Mouse (Mus musculus) limb, embryonic 15.5 days (tissue): ENCODE measurements around the gene Ttll13. TPM values are rescaled to one million over a fixed set of nuclear protein-coding genes. Genes with fewer than 3 reads are reported as not detected.

Experiments
- ATAC-seq: fragments of 200-750 bp; cut with Nextera tagmentation; 2 replicates; pipeline ENCODE4 v1.8.0; 2017; ENCODE audit warnings: low read depth, moderate TSS enrichment; ENCODE audit not compliant: insufficient number of reproducible peaks, low FRiP score, low TSS enrichment
- H3K27ac ChIP-seq: fragments of 300-500 bp; sonication (generic); 2 replicates; pipeline ENCODE4 v1.5.1; 2015; ENCODE audit warnings: moderate library complexity, mild to moderate bottlenecking, inconsistent platforms
- H3K27me3 ChIP-seq: fragments of 300-500 bp; sonication (generic); 2 replicates; pipeline ENCODE4 v1.6.1; 2015; ENCODE audit warnings: inconsistent platforms
- H3K36me3 ChIP-seq: fragments of 300-500 bp; sonication (generic); 2 replicates; pipeline ENCODE4 v1.6.1; 2015; ENCODE audit warnings: inconsistent platforms
- H3K4me1 ChIP-seq: fragments of 300-500 bp; sonication (generic); 2 replicates; pipeline ENCODE4 v1.6.1; 2015; ENCODE audit warnings: inconsistent platforms
- H3K4me2 ChIP-seq: fragments of 300-500 bp; sonication (generic); 2 replicates; pipeline ENCODE4 v1.6.1; 2015; ENCODE audit warnings: mild to moderate bottlenecking, inconsistent platforms
- H3K4me3 ChIP-seq: fragments of 300-500 bp; sonication (generic); 2 replicates; pipeline ENCODE4 v1.5.1; 2015; ENCODE audit warnings: mild to moderate bottlenecking, inconsistent platforms
- H3K9ac ChIP-seq: fragments of 300-500 bp; sonication (generic); 2 replicates; pipeline ENCODE4 v1.6.1; 2015; ENCODE audit warnings: inconsistent platforms
- H3K9me3 ChIP-seq: fragments of 300-500 bp; sonication (generic); 2 replicates; pipeline ENCODE4 v1.6.1; 2016; ENCODE audit warnings: inconsistent platforms
- WGBS: fragments of 180-500 bp; shearing (Covaris S2); methylation state at CpG from one replicate; pipeline ENCODE4 v1.1.7; 2015; 5-methylcytosine and 5-hydroxymethylcytosine counted together
- polyA plus RNA-seq: library from polyadenylated mRNA; unstranded; fragments of >200 nt; fragmentation: Nextera tagmentation; extraction: Ambion mirVana; gene quantifications from 2 replicates; pipeline ENCODE4 v1.2.1, GENCODE M21; 2015

Gene Ttll13
- 0.73 and 1.1 TPM in 2 replicates for polyA plus RNA-seq

- WGBS: under 1% methylated on average over 48 of the region's 48 CpGs
- peaks cover 3% of the 10 kb centered on the region; the same call in 1 of the 2 replicates for H3K36me3 ChIP-seq
- H3K4me2 ChIP-seq: peak within 1 kb of the TSS; percentile 68
- no peaks in the 10 kb centered on the region for H3K9me3 ChIP-seq
- H3K27ac ChIP-seq: peak within 1 kb of the TSS; percentile 74
- 0 out of 2 replicates have a peak, but pooled peaks cover 2% of the 10 kb centered on the region for H3K4me1 ChIP-seq
- H3K27me3 ChIP-seq: no peaks in the 10 kb centered on the region
- ATAC-seq: peak; percentile 96
- peak within 1 kb of the TSS; percentile 66 for H3K4me3 ChIP-seq
- peak within 1 kb of the TSS; percentile 44 for H3K9ac ChIP-seq
These were observed at the start of gene Ttll13 for GRCm38 (mm10) chr7:80246148-80246721. Gene Ttll13, plus strand, starts transcription at chr7:80246376.

GRCm38 (mm10) chr7:80197371-80197770 lies 48.8 kb upstream of the Ttll13 start:
- peaks cover 57% of the 10 kb centered on the region for H3K4me1 ChIP-seq
- 27% methylated on average over 4 of the region's 4 CpGs for WGBS
- no peaks in the 10 kb centered on the region for H3K27me3 ChIP-seq
- H3K4me2 ChIP-seq: peak overlapping the region; percentile 82
- no peak overlapping the region for H3K9ac ChIP-seq
- peak overlapping the region; percentile 95 for H3K27ac ChIP-seq
- peak overlapping the region; percentile 81 for H3K4me3 ChIP-seq
- no peaks in the 10 kb centered on the region for H3K36me3 ChIP-seq
- ATAC-seq: no peak
- H3K9me3 ChIP-seq: no peaks in the 10 kb centered on the region

GRCm38 (mm10) chr7:80197941-80198778 lies 48.0 kb upstream of the Ttll13 start:
- Histone ChIP-seq H3K36me3 (no peaks in the 10 kb centered on the region), H3K9ac (peak overlapping the region; percentile 82), H3K27me3 (no peaks in the 10 kb centered on the region), H3K4me2 (peak overlapping the region; percentile 82), H3K27ac (peak overlapping the region; percentile 95), H3K4me1 (peaks cover 58% of the 10 kb centered on the region), H3K9me3 (no peaks in the 10 kb centered on the region), H3K4me3 (peak overlapping the region; percentile 81)
- peak; percentile 92 for ATAC-seq
- under 1% methylated on average over 52 of the region's 74 CpGs for WGBS

- Histone ChIP-seq H3K36me3 (no peaks in the 10 kb centered on the region), H3K4me3 (peak overlapping the region; percentile 81), H3K9me3 (no peaks in the 10 kb centered on the region), H3K9ac (peak overlapping the region; percentile 82), H3K4me1 (peaks cover 61% of the 10 kb centered on the region), H3K27me3 (no peaks in the 10 kb centered on the region), H3K27ac (peak overlapping the region; percentile 95), H3K4me2 (peak overlapping the region; percentile 82)
- WGBS: 0% methylated on average over 11 of the region's 11 CpGs
- no peak for ATAC-seq
These were observed 47.3 kb upstream of the Ttll13 start for GRCm38 (mm10) chr7:80198863-80199262.

GRCm38 (mm10) chr7:80199286-80199685 lies 46.9 kb upstream of the Ttll13 start:
- Histone ChIP-seq H3K9ac (peak overlapping the region; percentile 82), H3K36me3 (no peaks in the 10 kb centered on the region), H3K4me1 (peaks cover 60% of the 10 kb centered on the region), H3K4me3 (peak overlapping the region; percentile 81), H3K27me3 (no peaks in the 10 kb centered on the region), H3K9me3 (no peaks in the 10 kb centered on the region), H3K4me2 (peak overlapping the region; percentile 82), H3K27ac (peak overlapping the region; percentile 95)
- WGBS: 16% methylated on average over 6 of the region's 6 CpGs
- no peak for ATAC-seq

- H3K9ac ChIP-seq: peak overlapping the region; percentile 82; the same call in 1 of the 2 replicates
- no peaks in the 10 kb centered on the region for H3K9me3 ChIP-seq
- no peaks in the 10 kb centered on the region for H3K36me3 ChIP-seq
- ATAC-seq: no peak
- WGBS: 66% methylated on average over 11 of the region's 11 CpGs
- H3K4me2 ChIP-seq: peak overlapping the region; percentile 82
- H3K27me3 ChIP-seq: no peaks in the 10 kb centered on the region
- peaks cover 59% of the 10 kb centered on the region for H3K4me1 ChIP-seq
- peak overlapping the region; percentile 81 for H3K4me3 ChIP-seq
- H3K27ac ChIP-seq: no peak overlapping the region
These were observed 46.2 kb upstream of the Ttll13 start for GRCm38 (mm10) chr7:80199851-80200587.

- H3K9ac ChIP-seq: no peak overlapping the region
- H3K27me3 ChIP-seq: no peaks in the 10 kb centered on the region
- no peak overlapping the region for H3K27ac ChIP-seq
- H3K4me3 ChIP-seq: no peak overlapping the region
- no peaks in the 10 kb centered on the region for H3K9me3 ChIP-seq
- 64% methylated on average over 6 of the region's 6 CpGs for WGBS
- peaks cover 61% of the 10 kb centered on the region for H3K4me1 ChIP-seq
- ATAC-seq: no peak
- H3K36me3 ChIP-seq: no peaks in the 10 kb centered on the region
- H3K4me2 ChIP-seq: peak overlapping the region; percentile 82; the same call in 1 of the 2 replicates
These were observed 45.6 kb upstream of the Ttll13 start for GRCm38 (mm10) chr7:80200588-80200945.

GRCm38 (mm10) chr7:80200963-80201539 lies 45.1 kb upstream of the Ttll13 start:
- no peak overlapping the region for H3K4me2 ChIP-seq
- WGBS: 47% methylated on average over 5 of the region's 5 CpGs
- ATAC-seq: no peak
- no peaks in the 10 kb centered on the region for H3K27me3 ChIP-seq
- no peak overlapping the region for H3K9ac ChIP-seq
- no peaks in the 10 kb centered on the region for H3K9me3 ChIP-seq
- peaks cover 66% of the 10 kb centered on the region for H3K4me1 ChIP-seq
- no peak overlapping the region for H3K4me3 ChIP-seq
- no peaks in the 10 kb centered on the region for H3K36me3 ChIP-seq
- H3K27ac ChIP-seq: 0 out of 2 replicates have a peak overlapping the region, but pooled peaks have one; percentile 24

- 77% methylated on average over 15 of the region's 15 CpGs for WGBS
- no peak for ATAC-seq
- Histone ChIP-seq H3K9me3 (no peaks in the 10 kb centered on the region), H3K4me2 (no peak overlapping the region), H3K9ac (no peak overlapping the region), H3K27me3 (no peaks in the 10 kb centered on the region), H3K4me3 (no peak overlapping the region), H3K27ac (0 out of 2 replicates have a peak overlapping the region, but pooled peaks have one; percentile 43), H3K4me1 (peaks cover 76% of the 10 kb centered on the region), H3K36me3 (no peaks in the 10 kb centered on the region)
These were observed 44.2 kb upstream of the Ttll13 start for GRCm38 (mm10) chr7:80201888-80202540.

- Histone ChIP-seq H3K9me3 (no peaks in the 10 kb centered on the region), H3K36me3 (no peaks in the 10 kb centered on the region), H3K4me2 (no peak overlapping the region), H3K27ac (no peak overlapping the region), H3K27me3 (no peaks in the 10 kb centered on the region), H3K9ac (no peak overlapping the region), H3K4me3 (no peak overlapping the region), H3K4me1 (peaks cover 79% of the 10 kb centered on the region)
- no peak for ATAC-seq
- 85% methylated on average over 5 of the region's 5 CpGs for WGBS
These were observed 43.2 kb upstream of the Ttll13 start for GRCm38 (mm10) chr7:80202961-80203360.

- ATAC-seq: no peak
- Histone ChIP-seq H3K4me2 (no peak overlapping the region), H3K36me3 (no peaks in the 10 kb centered on the region; the same call in 1 of the 2 replicates), H3K9ac (no peak overlapping the region), H3K9me3 (no peaks in the 10 kb centered on the region), H3K4me3 (no peak overlapping the region), H3K4me1 (peaks cover 86% of the 10 kb centered on the region), H3K27ac (no peak overlapping the region), H3K27me3 (no peaks in the 10 kb centered on the region)
- WGBS: 69% methylated on average over 12 of the region's 12 CpGs
These were observed 42.5 kb upstream of the Ttll13 start for GRCm38 (mm10) chr7:80203638-80204096.
